Mouse (Mus musculus) cortical plate, adult 2 months (tissue): Measurements from ENCODE around the gene Mlip. TPM values are rescaled to one million over a fixed set of nuclear protein-coding genes. Genes with fewer than 3 reads are reported as not detected.

Experiments
- H3K27ac ChIP-seq: fragments of 200-500 bp; 2 replicates; pipeline ENCODE4 v1.5.1; 2012; ENCODE audit warnings: low read length, control low read depth, inconsistent platforms; ENCODE audit not compliant: insufficient read depth
- H3K4me1 ChIP-seq: fragments of 200-500 bp; 2 replicates; pipeline ENCODE4 v1.6.1; 2011; ENCODE audit warnings: low read length; ENCODE audit not compliant: control insufficient read depth, insufficient read depth
- H3K4me3 ChIP-seq: fragments of 200-500 bp; 2 replicates; pipeline ENCODE4 v1.5.1; 2011; ENCODE audit warnings: mild to moderate bottlenecking, low read length, control low read depth; ENCODE audit not compliant: insufficient read depth
- CTCF ChIP-seq: fragments of 200-500 bp; IDR thresholded peaks from 2 replicates; pipeline ENCODE4 v1.5.1; 2011; ENCODE audit warnings: mild to moderate bottlenecking, control low read depth, low read length; ENCODE audit not compliant: insufficient read depth; ENCODE audit errors: extremely low read depth
- POLR2A ChIP-seq: fragments of 200-500 bp; IDR thresholded peaks from 2 replicates; pipeline ENCODE4 v1.6.1; 2011; ENCODE audit warnings: mild to moderate bottlenecking, low read length, control low read depth; ENCODE audit not compliant: insufficient read depth; ENCODE audit errors: extremely low read depth
- polyA plus RNA-seq: library from polyadenylated mRNA; depleted of rRNA; stranded (reverse); fragments of >200 nt; gene quantifications from 2 replicates; pipeline ENCODE4 v1.2.3, GENCODE M21; 2012

Mlip gene
- polyA plus RNA-seq, 1 experiment = 82.2 TPM

DNA sequence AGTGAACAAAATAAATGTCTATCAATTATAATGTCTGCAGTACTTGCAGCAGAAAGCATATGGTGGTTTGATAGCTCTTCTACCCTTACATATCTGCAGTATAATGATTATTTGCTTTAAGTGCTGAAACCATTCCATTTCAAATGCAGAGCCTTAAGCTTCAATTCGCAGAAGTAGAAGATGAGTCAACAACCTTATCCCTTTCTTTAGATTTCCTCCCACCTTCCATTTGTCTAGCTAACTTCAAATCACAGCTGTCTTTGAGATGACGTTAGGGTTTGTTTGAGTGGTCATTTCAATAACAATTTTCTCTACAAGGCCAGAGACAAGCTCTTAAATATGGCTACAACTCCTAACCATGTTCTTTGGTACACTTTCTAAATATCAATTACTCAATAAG is 47.4 kb downstream of the Mlip start:
- Histone ChIP-seq H3K4me3 (no peak overlapping the region), H3K27ac (no peak overlapping the region), H3K4me1 (peaks cover 4% of the 10 kb centered on the region)
- TF ChIP-seq CTCF (no peak), POLR2A (no peak)

GRCm38 (mm10) chr9:77302340-77302739 is 50.4 kb downstream of the Mlip start:
- no peak for TF ChIP-seq POLR2A
- no peak for TF ChIP-seq CTCF

DNA sequence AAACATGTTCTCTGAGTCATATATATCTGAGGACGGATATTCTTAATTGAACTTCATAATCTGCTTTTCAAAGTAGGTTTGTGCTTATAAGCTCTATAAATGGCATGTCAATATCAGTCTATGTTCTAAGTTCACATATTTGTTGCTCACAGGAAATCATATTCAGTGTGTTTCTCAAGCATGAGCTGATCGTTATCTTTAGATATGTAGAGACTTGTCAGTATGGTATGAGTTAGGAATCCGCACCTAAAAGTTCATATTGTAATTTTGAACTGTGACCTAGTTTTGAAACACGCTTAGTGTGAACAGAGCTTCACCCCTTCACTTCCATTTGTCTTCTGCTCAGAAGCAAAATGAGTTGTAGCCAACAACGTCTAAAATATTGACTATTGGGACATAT is 64.8 kb downstream of the Mlip start:
- H3K27ac ChIP-seq = no peak overlapping the region
- no peak overlapping the region for H3K4me3 ChIP-seq
- H3K4me1 ChIP-seq = no peaks in the 10 kb centered on the region
- TF ChIP-seq POLR2A (no peak), CTCF (no peak)

More at GRCm38 (mm10) chr9:77302340-77302739, 50.4 kb downstream of the Mlip start:
- Histone ChIP-seq H3K4me1 (peaks cover 1% of the 10 kb centered on the region), H3K4me3 (no peak overlapping the region), H3K27ac (no peak overlapping the region)

DNA sequence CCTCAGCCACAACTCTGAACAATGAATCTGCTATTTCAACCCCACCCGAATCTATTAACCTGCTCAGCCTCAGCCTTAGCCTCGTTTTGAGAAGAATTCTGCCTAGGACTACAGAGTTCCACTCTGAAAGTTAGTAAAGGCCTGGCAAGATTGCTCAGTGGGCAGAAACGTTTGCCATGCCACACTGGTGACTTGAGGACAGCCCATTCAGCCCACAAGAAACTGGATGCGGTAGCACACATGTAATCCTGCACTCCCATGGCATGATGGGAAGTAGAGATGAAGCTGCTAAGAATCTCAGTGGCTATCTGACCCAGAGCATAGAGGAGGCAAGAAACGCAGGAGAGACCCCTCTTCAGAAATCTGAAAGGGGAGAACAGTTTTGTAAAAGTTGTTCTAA is 73.4 kb downstream of the Mlip start:
- Histone ChIP-seq H3K27ac (no peak overlapping the region), H3K4me3 (no peak overlapping the region), H3K4me1 (peaks cover 6% of the 10 kb centered on the region)
- TF ChIP-seq POLR2A = no peak
- TF ChIP-seq CTCF = no peak

DNA sequence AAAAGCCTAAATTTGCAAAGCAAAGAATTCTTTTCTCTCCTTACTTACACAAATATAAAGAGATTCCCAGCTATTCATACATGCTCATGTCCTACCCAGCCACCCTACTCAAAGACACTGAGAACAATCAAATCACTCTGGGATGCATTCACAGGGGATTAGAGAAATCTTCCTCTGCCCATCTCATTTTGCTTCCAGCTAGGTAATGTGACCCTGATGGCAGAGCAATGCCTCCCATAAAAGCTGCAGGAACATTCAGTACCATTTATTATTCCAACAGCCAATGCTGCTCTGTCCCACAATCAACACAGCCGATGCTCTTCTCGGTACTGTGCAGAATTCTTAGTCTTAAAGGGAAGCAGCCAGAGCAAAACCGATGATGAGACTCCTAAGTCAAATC is 74.7 kb downstream of the Mlip start:
- H3K27ac ChIP-seq = peak overlapping the region; percentile 6
- TF ChIP-seq POLR2A (no peak), CTCF (no peak)
- no peak overlapping the region for H3K4me3 ChIP-seq
- peaks cover 6% of the 10 kb centered on the region for H3K4me1 ChIP-seq

DNA sequence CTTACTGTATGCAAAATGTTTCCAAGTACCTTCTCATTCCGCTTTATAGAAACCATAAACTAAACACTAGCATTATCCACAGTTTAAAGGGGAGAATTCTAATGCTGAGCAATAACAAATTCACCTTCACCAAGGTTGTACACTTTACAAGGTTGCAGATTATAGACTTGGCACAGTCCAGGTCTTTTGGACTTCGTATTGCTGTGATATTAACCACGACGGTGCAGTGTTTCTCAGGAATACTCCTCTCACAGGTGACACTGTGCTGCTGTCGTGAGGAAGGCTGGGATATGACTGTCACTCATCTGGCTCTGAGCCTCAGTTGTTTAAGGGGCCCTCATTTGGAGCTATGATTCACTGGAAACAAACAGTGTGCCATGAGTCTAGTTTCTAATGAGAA is 75.5 kb downstream of the Mlip start:
- peak overlapping the region; percentile 94 for H3K27ac ChIP-seq
- TF ChIP-seq POLR2A (no peak), CTCF (no peak)

DNA sequence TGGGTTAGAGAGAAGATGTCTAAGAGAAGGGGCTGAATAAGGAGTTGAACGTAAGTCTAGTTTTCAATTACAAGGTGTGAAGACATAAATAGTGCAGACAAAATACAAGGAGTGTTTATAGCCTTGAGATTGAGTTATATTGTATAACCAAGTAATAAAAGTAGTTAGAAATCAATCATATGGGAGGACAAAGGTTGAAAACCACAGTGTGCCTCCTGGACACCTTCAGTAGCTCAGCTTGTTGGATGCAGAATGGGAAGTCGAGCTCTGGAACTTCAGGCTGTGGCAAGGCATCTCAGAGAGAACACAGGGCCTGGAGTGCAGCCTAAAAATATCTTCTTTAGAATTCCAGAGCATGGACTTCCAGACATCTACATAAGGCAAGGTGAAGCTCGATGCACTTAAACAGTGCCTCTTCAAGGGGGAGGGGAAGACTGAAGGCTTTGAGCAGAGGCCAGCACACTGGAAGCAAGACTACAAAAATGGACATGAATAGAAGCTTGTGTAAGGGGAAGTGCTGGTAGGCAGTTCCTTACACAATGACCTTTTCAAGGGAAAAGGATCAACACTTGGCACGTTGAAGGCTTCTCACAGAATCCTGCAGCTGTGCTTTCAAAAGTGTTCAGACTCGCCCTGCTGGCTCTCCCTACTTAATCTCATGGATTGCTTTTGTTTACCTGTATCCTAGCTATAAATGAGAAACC is 76.2 kb downstream of the Mlip start:
- Histone ChIP-seq H3K4me1 (peaks cover 6% of the 10 kb centered on the region), H3K27ac (no peak overlapping the region), H3K4me3 (no peak overlapping the region)
- TF ChIP-seq CTCF = no peak
- no peak for TF ChIP-seq POLR2A

More for the DNA sequence above, 75.5 kb downstream of the Mlip start:
- no peak overlapping the region for H3K4me3 ChIP-seq
- H3K4me1 ChIP-seq = peaks cover 6% of the 10 kb centered on the region

- H3K4me1 ChIP-seq = peaks cover 6% of the 10 kb centered on the region
- H3K27ac ChIP-seq = no peak overlapping the region
- no peak for TF ChIP-seq CTCF
- no peak overlapping the region for H3K4me3 ChIP-seq
Observed at GRCm38 (mm10) chr9:77272727-77273126, 80.0 kb downstream of the Mlip start.

- TF ChIP-seq CTCF (no peak), POLR2A (no peak)
- peaks cover 4% of the 10 kb centered on the region for H3K4me1 ChIP-seq
- H3K4me3 ChIP-seq = no peak overlapping the region
- peak overlapping the region; percentile 81; the same call in 1 of the 2 replicates for H3K27ac ChIP-seq
Observed at GRCm38 (mm10) chr9:77265268-77266017, 87.3 kb downstream of the Mlip start.

DNA sequence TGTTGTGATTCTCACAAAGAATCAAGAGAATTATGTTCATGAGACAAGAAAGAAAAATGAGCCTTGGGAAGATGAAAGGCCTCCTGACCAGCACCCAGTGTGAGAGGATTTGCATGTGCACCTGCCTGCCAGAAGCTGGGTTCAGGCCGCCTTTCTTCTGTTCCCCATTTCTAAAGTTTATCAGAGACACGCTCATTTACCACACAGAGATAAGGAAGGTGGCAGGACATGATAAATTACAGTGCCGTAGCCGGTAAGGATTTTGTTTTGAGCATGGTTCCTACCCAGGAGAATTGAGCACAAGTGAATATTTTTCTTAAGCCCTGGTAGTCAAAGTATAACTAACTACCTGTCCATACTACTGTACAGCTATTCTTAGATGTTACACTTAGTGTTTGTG is 93.7 kb downstream of the Mlip start:
- Histone ChIP-seq H3K27ac (no peak overlapping the region), H3K4me1 (peaks cover 2% of the 10 kb centered on the region; the same call in 1 of the 2 replicates), H3K4me3 (no peak overlapping the region)
- TF ChIP-seq POLR2A = no peak
- TF ChIP-seq CTCF = no peak
